Mouse (Mus musculus): Measurements from ENCODE around the gene Rimbp2. TPM values are rescaled to one million over a fixed set of nuclear protein-coding genes. Genes with fewer than 3 reads are reported as not detected.

Rimbp2 gene
- polyA plus RNA-seq, 1 experiment from 2014 or later: 0.63 TPM

DNA sequence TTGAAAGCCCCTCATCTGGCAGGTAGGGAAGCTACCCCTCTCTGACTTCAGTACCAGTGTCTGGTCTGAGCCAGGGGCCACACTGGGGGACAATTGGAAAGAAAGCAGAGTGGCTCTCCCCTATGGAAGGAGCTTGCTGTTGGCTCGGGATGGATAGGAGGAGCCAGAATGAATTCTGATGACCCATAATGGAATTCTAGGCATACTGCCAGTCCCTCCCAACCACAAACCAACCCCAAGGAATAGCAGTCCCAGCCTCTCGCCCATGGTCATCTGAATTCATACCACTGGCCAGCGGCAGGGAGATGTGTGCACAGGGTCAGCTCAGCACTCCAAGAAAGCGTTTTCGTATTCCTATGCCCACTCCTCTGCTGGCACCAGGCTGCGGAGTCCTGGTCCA lies 141.9 kb downstream of the Rimbp2 start:
- no peak for ATAC-seq (ENCODE audit: insufficient number of reproducible peaks, insufficient read depth, low FRiP score, low read depth)
- Histone ChIP-seq H3K4me1 (ENCODE audit: control insufficient read depth in 2 of 2, insufficient read depth in 2 of 2, low read length in 2 of 2) (no peaks in the 10 kb centered on the region; a peak in 1 of 4 replicates), H3K4me2 (ENCODE audit: low read length) (no peak overlapping the region), H3K36me3 (ENCODE audit: control insufficient read depth, insufficient read depth, low read length) (no peaks in the 10 kb centered on the region), H3K9me3 (ENCODE audit: control insufficient read depth, low read length) (no peaks in the 10 kb centered on the region), H3K27ac (replicated peaks in 1 of 2; ENCODE audit: control insufficient read depth in 1 of 2, insufficient read depth in 1 of 2, low read depth in 2 of 2, low read length in 2 of 2) (no peak overlapping the region), H3K9ac (ENCODE audit: low read length) (no peak overlapping the region), H3K4me3 (ENCODE audit: control insufficient read depth in 1 of 2, insufficient read depth in 1 of 2, low read depth in 1 of 2, low read length in 2 of 2) (no peak overlapping the region), H3K27me3 (ENCODE audit: control insufficient read depth, insufficient read depth, low read length) (no peaks in the 10 kb centered on the region)
- 75% methylated on average over 6 of the region's 6 CpGs for WGBS

DNA sequence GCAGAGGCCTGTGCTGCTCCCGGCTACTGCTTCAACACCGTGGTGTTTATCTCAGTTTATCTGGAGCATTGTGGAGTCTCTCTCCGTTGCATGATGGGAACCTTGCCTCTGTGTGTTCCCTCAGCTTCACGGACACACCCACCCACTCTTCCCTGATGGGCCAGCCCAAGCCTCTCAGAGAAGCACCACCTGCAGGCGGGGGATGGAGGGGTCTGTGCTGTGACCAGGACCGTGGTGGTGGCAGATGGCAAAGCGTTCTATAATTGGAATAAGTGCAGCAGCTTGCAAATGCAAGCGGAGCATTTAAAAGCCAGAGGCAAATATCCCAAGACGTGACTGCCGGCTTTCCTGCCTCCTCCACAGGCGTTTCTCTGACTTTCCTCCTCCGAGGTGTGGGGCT lies 143.3 kb downstream of the Rimbp2 start:
- Histone ChIP-seq H3K9ac (ENCODE audit: low read length) (no peak overlapping the region), H3K27me3 (ENCODE audit: control insufficient read depth, insufficient read depth, low read length) (no peaks in the 10 kb centered on the region), H3K4me1 (ENCODE audit: control insufficient read depth in 2 of 2, insufficient read depth in 2 of 2, low read length in 2 of 2) (no peaks in the 10 kb centered on the region; a peak in 1 of 4 replicates), H3K36me3 (ENCODE audit: control insufficient read depth, insufficient read depth, low read length) (no peaks in the 10 kb centered on the region), H3K4me3 (ENCODE audit: control insufficient read depth in 1 of 2, insufficient read depth in 1 of 2, low read depth in 1 of 2, low read length in 2 of 2) (no peak overlapping the region), H3K4me2 (ENCODE audit: low read length) (no peak overlapping the region), H3K27ac (replicated peaks in 1 of 2; ENCODE audit: control insufficient read depth in 1 of 2, insufficient read depth in 1 of 2, low read depth in 2 of 2, low read length in 2 of 2) (no peak overlapping the region), H3K9me3 (ENCODE audit: control insufficient read depth, low read length) (no peaks in the 10 kb centered on the region)
- 41% methylated on average over 12 of the region's 12 CpGs for WGBS
- no peak for ATAC-seq (ENCODE audit: insufficient number of reproducible peaks, insufficient read depth, low FRiP score, low read depth)

DNA sequence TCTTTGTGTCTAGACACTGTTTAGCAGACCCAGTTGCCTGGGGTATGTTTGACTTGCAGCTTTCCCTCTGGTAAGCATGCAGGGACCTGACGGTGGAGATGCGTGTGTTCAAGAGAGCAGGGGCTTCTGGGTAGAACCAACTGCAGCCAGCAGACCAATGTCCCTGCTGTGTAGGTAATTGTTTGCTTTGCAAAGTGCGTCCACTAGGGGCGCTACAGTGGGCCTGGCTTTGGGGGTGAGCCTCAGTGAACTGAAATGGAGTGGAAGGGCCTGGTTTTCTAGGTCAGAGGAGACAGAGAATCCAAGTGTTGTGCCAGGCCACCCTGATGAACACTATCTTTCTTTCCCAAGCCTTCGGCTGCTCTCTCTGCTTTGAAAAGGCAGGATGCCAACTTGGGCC lies 143.9 kb downstream of the Rimbp2 start:
- WGBS: 45% methylated on average over 5 of the region's 5 CpGs
- Histone ChIP-seq H3K27ac (replicated peaks in 1 of 2; ENCODE audit: control insufficient read depth in 1 of 2, insufficient read depth in 1 of 2, low read depth in 2 of 2, low read length in 2 of 2) (no peak overlapping the region), H3K4me3 (ENCODE audit: control insufficient read depth in 1 of 2, insufficient read depth in 1 of 2, low read depth in 1 of 2, low read length in 2 of 2) (no peak overlapping the region), H3K4me2 (ENCODE audit: low read length) (no peak overlapping the region), H3K9me3 (ENCODE audit: control insufficient read depth, low read length) (no peaks in the 10 kb centered on the region), H3K4me1 (ENCODE audit: control insufficient read depth in 2 of 2, insufficient read depth in 2 of 2, low read length in 2 of 2) (no peaks in the 10 kb centered on the region; a peak in 1 of 4 replicates), H3K36me3 (ENCODE audit: control insufficient read depth, insufficient read depth, low read length) (no peaks in the 10 kb centered on the region), H3K27me3 (ENCODE audit: control insufficient read depth, insufficient read depth, low read length) (no peaks in the 10 kb centered on the region), H3K9ac (ENCODE audit: low read length) (no peak overlapping the region)
- no peak for ATAC-seq (ENCODE audit: insufficient number of reproducible peaks, insufficient read depth, low FRiP score, low read depth)

DNA sequence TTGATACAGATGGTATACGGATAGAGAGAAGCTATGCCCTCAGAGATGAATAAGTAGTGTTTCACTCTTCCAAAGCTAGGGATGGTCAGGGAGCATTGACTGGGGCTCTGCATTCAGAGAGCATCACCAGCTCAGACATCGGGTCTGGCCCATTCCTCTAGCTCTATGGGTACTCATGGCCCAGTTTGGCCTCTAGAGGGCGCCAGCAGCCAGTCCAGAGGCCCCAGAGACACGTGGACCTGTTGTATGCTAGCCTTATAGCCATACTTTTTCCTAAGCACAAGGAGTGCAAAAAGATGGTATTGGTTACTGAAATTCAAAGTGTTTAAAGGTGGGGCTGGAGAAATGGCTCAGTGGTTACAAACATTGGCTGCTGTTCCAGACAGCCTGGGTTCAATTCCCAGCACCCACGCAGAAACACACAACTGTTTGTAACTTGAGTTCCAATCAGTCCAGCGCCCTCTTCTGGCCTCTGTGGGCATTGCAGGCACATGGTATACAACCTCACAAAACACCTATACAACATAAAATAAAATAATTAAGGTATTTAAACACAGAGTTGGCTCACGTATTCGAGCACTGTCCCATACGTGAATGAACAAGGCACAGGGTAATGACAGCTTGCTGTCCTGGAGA lies 144.6 kb downstream of the Rimbp2 start:
- Histone ChIP-seq H3K36me3 (ENCODE audit: control insufficient read depth, insufficient read depth, low read length) (no peaks in the 10 kb centered on the region), H3K9me3 (ENCODE audit: control insufficient read depth, low read length) (no peaks in the 10 kb centered on the region), H3K4me3 (ENCODE audit: control insufficient read depth in 1 of 2, insufficient read depth in 1 of 2, low read depth in 1 of 2, low read length in 2 of 2) (no peak overlapping the region), H3K9ac (ENCODE audit: low read length) (no peak overlapping the region), H3K4me2 (ENCODE audit: low read length) (no peak overlapping the region), H3K27me3 (ENCODE audit: control insufficient read depth, insufficient read depth, low read length) (no peaks in the 10 kb centered on the region), H3K27ac (replicated peaks in 1 of 2; ENCODE audit: control insufficient read depth in 1 of 2, insufficient read depth in 1 of 2, low read depth in 2 of 2, low read length in 2 of 2) (no peak overlapping the region), H3K4me1 (ENCODE audit: control insufficient read depth in 2 of 2, insufficient read depth in 2 of 2, low read length in 2 of 2) (no peaks in the 10 kb centered on the region; a peak in 1 of 4 replicates)
- ATAC-seq (ENCODE audit: insufficient number of reproducible peaks, insufficient read depth, low FRiP score, low read depth): no peak
- WGBS: 59% methylated on average over 9 of the region's 9 CpGs

DNA sequence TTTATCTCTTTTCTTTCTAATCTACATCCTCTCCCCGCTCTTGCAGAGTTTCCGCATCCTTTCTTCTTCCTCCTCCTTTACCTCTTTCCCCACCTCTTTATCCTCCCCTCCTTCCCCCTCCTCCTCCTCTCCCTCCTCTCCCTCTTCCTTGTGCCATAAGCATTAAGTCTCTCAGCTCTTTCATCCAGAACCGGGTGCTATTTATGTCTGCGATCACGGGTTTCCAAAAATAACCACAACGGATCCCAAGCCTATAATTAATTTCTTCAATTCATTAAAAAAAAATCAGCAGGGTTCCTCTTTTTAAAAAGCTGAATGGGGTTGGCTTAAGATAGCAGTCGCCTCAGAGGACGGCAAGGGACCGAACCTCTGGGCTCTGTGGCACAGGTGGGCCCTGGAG lies 145.9 kb downstream of the Rimbp2 start:
- Histone ChIP-seq H3K4me2 (ENCODE audit: low read length) (no peak overlapping the region), H3K36me3 (ENCODE audit: control insufficient read depth, insufficient read depth, low read length) (no peaks in the 10 kb centered on the region), H3K27ac (replicated peaks in 1 of 2; ENCODE audit: control insufficient read depth in 1 of 2, insufficient read depth in 1 of 2, low read depth in 2 of 2, low read length in 2 of 2) (no peak overlapping the region), H3K9ac (ENCODE audit: low read length) (no peak overlapping the region), H3K4me3 (ENCODE audit: control insufficient read depth in 1 of 2, insufficient read depth in 1 of 2, low read depth in 1 of 2, low read length in 2 of 2) (no peak overlapping the region), H3K4me1 (ENCODE audit: control insufficient read depth in 2 of 2, insufficient read depth in 2 of 2, low read length in 2 of 2) (no peaks in the 10 kb centered on the region; a peak in 1 of 4 replicates), H3K27me3 (ENCODE audit: control insufficient read depth, insufficient read depth, low read length) (no peaks in the 10 kb centered on the region), H3K9me3 (ENCODE audit: control insufficient read depth, low read length) (no peaks in the 10 kb centered on the region)
- no peak for ATAC-seq (ENCODE audit: insufficient number of reproducible peaks, insufficient read depth, low FRiP score, low read depth)
- WGBS: 66% methylated on average over 9 of the region's 9 CpGs

DNA sequence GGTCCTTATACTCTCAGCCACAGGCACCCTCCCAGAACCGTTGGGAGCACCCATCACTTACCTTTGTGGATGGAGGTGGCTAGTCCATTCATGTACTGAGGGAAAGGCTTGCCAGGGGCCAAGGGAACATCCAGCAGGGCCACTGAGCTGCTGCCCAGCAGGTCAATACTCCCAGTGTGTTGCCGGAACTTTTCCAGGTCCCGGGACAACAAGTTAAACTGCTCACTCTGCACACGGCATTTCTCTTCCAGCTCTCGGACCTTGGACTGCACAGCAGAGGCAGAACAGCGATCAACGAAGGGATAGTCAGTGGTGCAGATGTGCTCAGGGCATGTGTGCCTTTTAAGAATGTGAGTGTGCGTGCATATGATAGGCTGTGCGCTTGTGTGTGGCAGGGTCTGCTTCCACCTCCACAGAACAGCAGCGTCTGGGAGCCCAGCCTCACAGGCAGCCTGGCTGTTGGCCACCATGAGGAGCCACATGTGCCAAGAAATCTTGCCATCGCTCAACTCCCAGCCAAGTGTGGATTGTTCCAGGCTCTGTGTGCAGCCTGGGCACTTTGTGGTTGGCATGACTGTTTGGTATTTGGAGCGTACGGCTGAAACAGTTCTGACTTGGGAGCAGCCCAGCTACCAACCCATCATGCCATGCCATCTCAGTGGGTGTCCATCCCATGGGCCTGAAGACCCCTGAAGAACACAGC lies 146.8 kb downstream of the Rimbp2 start:
- Histone ChIP-seq H3K4me2 (ENCODE audit: low read length) (no peak overlapping the region), H3K27me3 (ENCODE audit: control insufficient read depth, insufficient read depth, low read length) (no peaks in the 10 kb centered on the region), H3K4me3 (ENCODE audit: control insufficient read depth in 1 of 2, insufficient read depth in 1 of 2, low read depth in 1 of 2, low read length in 2 of 2) (no peak overlapping the region), H3K9ac (ENCODE audit: low read length) (no peak overlapping the region), H3K36me3 (ENCODE audit: control insufficient read depth, insufficient read depth, low read length) (no peaks in the 10 kb centered on the region), H3K27ac (replicated peaks in 1 of 2; ENCODE audit: control insufficient read depth in 1 of 2, insufficient read depth in 1 of 2, low read depth in 2 of 2, low read length in 2 of 2) (no peak overlapping the region), H3K9me3 (ENCODE audit: control insufficient read depth, low read length) (no peaks in the 10 kb centered on the region), H3K4me1 (ENCODE audit: control insufficient read depth in 2 of 2, insufficient read depth in 2 of 2, low read length in 2 of 2) (no peaks in the 10 kb centered on the region; a peak in 1 of 4 replicates)
- no peak for ATAC-seq (ENCODE audit: insufficient number of reproducible peaks, insufficient read depth, low FRiP score, low read depth)
- 84% methylated on average over 13 of the region's 13 CpGs for WGBS

DNA sequence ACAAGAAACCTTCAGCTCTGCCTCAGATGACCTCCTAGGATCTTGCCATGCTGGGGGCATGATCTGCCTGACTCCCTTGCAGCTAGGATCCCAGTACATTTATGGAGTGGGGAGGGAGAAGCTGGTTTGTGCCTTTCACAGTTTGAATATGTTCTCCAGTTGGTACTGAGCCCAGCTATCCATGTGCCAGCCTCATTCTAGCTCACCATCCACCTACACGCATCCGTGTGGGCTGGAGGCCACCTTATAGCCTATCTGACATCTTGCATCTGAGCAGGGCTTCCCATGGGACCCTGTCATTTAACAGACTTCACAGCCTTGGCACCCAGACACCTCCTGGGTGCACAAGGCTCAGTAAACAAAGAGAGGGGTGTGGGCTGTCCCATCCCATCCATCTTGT lies 148.2 kb downstream of the Rimbp2 start:
- Histone ChIP-seq H3K36me3 (ENCODE audit: control insufficient read depth, insufficient read depth, low read length) (no peaks in the 10 kb centered on the region), H3K4me1 (ENCODE audit: control insufficient read depth in 2 of 2, insufficient read depth in 2 of 2, low read length in 2 of 2) (no peaks in the 10 kb centered on the region; a peak in 1 of 4 replicates), H3K27me3 (ENCODE audit: control insufficient read depth, insufficient read depth, low read length) (no peaks in the 10 kb centered on the region), H3K27ac (replicated peaks in 1 of 2; ENCODE audit: control insufficient read depth in 1 of 2, insufficient read depth in 1 of 2, low read depth in 2 of 2, low read length in 2 of 2) (no peak overlapping the region), H3K4me3 (ENCODE audit: control insufficient read depth in 1 of 2, insufficient read depth in 1 of 2, low read depth in 1 of 2, low read length in 2 of 2) (no peak overlapping the region), H3K4me2 (ENCODE audit: low read length) (no peak overlapping the region), H3K9me3 (ENCODE audit: control insufficient read depth, low read length) (no peaks in the 10 kb centered on the region), H3K9ac (ENCODE audit: low read length) (no peak overlapping the region)
- no peak for ATAC-seq (ENCODE audit: insufficient number of reproducible peaks, insufficient read depth, low FRiP score, low read depth)
- 93% methylated on average over 2 of the region's 2 CpGs for WGBS
